Mouse (Mus musculus): ENCODE data around the gene Fchsd2.

Fchsd2 gene

DNA sequence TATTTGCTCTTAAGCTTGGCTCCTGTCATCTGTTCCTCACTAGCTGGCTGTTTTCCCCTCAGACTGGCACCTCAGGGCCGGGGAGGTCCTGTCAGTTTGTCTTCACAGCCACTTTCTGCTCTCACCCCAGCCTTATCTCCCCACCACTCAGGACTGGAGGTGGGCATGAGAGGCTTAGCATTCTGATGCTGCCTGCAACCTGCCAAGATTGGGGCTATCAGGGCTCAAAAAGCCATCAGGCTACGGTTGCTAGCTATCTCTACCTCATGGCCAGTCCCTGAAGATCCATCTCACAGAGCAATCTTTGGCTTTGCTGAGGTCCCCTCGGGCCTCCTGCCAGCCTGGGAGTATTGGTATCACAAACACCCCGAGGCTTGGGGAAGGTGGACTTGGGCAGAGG, 226.2 kb downstream of the Fchsd2 start:
- DNase-seq (ENCODE audit: low spot score): no peak

GRCm38 (mm10) chr7:101319796-101320195, 227.1 kb downstream of the Fchsd2 start:
- DNase-seq (ENCODE audit: low spot score): no peak

DNA sequence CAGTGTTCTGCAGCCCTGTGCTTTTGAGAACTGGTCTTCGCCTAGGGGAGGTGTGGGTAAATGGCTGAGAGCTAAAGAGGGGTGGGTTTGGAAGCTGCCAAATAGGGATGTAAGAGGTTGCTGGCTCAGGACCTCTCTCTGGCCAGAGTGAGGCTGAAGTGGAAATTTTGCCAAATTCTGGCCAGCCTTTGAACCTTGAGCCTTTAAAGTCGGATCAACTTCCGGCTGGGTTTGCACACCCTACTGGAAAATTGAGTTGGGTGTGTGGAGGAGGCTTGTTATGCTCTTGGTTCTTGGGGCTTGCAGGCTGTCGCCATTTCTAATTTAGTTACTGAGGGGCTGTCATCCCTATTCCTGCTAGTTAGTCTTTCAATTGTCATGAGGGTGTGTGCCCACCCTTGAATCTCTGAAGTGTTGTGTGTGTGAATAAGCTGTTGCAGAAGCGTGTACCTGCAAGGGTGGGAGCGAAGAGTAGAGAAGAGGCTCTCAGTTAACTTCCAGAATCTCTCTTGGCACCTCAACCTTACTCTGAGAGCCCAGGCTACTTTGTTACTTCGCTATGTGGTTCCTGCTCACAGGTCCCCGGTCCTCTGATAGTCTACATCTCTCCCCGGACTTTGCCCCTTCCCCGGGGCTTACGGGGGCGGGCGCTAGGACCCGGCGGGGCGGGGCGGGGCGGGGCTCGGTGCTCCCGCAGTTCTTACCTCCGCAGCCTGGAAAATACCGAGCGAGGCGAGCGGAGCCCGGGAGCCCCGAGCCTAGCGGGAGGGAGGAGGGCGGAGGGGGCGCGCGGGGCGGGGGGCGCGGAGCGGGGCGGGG, 227.9 kb downstream of the Fchsd2 start:
- no peak for DNase-seq (ENCODE audit: low spot score)

GRCm38 (mm10) chr7:101321218-101321827, 228.7 kb downstream of the Fchsd2 start:
- DNase-seq (ENCODE audit: low spot score): no peak

- peak; percentile 24 for DNase-seq (ENCODE audit: low spot score)
Observed at GRCm38 (mm10) chr7:101323141-101323594, 230.5 kb downstream of the Fchsd2 start.

GRCm38 (mm10) chr7:101324142-101324962, 231.7 kb downstream of the Fchsd2 start:
- no peak for DNase-seq (ENCODE audit: low spot score)

DNA sequence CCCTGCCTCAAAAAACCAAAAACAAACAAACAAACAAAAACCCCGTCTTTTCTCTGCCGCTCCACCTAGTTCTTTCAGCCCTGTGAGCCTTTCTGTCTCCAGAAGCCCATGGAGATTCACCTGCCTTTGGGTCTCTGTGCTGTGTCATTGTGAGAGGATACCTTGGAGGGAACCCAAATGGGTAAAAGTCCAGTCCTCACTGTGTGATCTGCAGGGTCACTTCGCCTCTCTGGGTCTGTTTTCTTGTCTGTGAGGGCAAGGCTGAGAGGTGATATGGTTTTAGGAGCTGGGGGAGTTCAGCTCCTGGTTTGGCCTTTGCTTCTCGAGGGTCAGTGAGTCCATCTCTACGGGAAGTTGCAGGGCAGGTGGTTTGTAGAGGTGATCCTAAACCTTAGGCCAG, 233.3 kb downstream of the Fchsd2 start:
- DNase-seq (ENCODE audit: low spot score): no peak

DNA sequence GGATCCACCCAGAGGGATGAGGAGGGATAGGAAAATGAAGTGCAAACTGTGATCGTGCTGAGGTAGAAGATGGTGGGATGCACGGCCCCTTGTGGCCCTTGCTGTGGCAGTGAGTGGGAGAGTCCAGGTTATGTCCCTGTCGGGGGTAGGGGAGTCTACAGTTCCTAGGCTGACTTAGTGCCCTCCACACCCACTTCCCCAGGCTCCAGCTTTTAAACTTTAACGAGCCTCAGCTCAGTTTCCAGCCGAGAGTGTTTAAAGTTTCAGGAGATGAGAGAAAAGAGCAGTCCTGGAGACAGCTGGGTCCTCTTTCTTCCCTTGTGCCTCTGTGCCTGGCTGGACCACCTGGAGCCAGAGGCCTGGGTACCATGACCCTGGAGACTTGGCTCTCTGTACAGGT, 234.6 kb downstream of the Fchsd2 start:
- no peak for DNase-seq (ENCODE audit: low spot score)

DNA sequence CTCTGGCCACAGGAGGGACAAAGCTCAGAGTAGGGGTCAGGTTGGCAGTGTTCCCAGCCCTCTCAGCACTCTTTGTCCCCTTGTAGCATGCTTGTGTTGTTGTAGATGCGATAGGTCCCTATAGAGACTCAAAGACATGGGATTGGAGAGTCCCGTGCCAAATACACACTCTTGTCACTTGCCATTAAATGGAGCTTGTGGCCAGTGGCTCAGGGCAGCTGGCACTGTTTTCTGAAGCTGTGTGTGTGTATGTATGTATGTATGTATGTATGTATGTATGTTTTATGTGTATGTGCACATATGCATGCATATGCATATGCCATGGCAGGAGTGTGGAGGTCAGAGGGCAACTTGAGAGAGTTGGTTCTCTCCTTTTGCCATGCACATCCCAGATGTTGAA, 235.1 kb downstream of the Fchsd2 start:
- DNase-seq (ENCODE audit: low spot score): no peak

DNA sequence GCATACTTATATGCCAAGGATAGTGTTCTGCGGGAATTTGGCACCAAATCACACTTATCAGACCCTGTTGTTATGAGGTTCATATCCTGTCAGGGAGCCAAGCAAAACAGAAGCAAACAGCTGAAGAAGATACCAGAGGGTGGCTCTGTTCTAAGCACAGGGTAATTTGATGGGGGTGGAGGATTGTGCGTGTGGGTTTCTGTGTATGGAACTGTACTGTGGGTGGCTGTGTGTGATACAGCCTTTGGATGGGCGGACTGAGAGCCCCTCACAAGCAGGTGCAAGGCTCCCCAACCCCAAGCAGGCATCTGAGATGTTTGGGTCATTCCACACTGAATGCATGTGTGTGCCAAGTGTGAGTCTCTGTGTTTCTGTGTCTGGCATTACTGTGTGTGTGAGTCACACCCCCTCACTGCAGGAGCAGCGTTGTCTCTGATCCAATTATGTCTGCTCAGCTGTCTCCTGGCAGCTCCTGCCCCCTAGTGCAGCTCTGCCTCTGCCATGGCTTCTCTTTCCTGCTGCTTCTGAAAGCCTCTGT, 236.0 kb downstream of the Fchsd2 start:
- no peak for DNase-seq (ENCODE audit: low spot score)

DNA sequence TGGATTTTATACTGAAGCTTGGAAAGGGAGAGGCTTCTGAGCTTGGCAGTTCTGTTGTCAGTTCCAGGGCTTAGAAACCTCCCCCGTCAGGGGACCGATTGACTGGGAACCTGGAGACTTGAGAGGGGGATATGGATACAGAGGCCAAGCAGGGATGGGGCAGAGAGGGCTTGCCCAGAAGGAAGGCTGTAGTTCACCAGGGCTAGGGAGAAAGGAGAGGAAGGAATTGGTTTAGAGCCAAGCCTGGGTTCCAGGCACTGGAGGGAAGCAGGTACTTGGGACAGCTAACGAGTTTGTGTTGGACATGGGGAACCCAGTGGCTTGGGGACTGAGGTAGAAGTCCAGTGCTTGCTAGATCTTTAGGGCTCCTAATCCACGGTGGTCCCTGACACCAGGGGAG, 236.9 kb downstream of the Fchsd2 start:
- DNase-seq (ENCODE audit: low spot score): no peak

DNA sequence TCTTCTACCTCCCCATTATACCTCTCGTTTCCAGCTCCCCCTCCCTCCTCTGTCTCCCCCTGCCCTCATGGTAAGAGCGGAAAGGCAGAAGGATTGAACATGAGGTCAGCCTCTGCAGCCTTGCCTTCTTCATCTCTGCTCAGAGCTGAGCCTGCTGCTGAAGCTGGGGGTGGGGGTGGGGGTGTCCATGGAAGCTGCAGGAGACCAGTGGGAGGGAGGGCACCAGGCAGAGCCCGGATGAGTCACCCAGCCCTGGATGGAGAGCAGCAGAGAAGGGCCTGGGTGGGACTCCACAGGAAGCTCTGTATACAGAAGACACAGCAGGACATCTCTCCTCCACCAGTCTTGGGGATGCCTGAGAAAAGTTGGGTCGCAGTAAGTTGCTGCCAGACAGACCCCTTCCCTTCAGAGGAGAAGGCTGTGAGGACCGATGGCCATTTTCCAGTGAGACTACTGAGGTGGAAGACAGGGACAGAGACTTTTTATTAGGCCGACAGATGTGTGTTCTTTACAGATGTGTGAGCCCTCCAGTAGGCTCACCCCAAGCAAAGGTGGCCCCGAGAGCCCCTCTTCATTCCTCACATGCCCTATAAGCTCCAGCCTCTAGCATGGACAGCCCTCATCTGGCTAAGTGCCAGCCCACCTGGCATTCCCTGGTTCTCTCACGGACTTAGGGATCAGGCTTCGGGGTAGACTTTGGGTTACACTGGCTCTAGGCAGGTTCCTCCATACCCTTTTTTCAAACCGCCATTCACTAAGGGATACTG, 237.6 kb downstream of the Fchsd2 start:
- no peak for DNase-seq (ENCODE audit: low spot score)

DNA sequence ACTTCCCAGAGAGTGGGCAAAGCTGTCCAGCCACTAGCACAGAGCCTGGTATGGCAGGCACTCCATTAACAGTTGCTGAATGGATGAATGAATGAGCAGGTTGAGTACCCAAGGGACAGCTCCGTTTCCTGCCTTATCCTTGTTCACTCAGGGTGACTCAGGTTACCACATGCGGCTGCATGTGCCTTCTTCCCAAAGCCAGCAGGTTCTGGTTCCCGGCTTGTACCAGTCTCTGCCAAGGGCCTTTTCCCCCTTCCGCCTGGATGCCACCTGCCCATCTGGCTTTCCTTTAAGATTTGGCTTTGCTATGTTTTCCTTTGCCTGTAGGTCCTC, 238.1 kb downstream of the Fchsd2 start:
- no peak for DNase-seq (ENCODE audit: low spot score)

GRCm38 (mm10) chr7:101332045-101332831, 239.6 kb downstream of the Fchsd2 start:
- no peak for DNase-seq (ENCODE audit: low spot score)
